Mouse (Mus musculus) retina, embryonic 14.5 days (tissue): ENCODE results near the gene Runx1.

Experiments used
- DNase-seq: peaks from one replicate; pipeline ENCODE4 v3.0.0-alpha.2; 2015; ENCODE audit warnings: low spot score

Runx1 gene

DNA sequence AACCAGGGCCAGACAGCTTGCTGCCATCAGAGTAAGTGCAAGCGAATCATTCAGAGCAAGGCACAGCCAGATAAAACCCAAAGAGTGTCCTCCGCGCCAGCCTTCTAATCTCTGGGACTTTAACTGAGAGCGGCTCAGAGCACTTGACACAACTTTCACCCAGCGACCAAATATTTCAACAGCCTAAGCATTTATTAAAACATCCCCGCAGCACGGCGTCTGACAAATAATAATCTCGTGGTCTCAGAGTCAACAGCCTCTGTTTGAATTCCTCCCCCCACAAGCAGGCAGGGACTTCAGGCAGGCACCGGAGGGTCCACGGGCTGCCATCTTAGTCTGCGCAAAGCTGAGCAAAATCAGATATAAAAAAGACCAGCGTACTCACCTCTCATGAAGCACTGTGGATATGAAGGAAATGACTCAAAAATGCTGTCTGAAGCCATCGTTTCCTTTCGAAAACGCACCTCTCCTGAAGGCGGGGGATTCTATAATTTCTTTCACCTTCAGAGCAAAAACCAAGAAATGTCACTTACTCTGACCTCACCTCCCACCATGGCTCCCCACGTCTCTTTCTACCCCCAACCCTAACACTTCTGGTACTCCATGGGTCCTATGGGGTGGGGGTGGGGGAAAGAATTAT lies 625 bp downstream of the Runx1 start:
- DNase-seq: no peak

DNA sequence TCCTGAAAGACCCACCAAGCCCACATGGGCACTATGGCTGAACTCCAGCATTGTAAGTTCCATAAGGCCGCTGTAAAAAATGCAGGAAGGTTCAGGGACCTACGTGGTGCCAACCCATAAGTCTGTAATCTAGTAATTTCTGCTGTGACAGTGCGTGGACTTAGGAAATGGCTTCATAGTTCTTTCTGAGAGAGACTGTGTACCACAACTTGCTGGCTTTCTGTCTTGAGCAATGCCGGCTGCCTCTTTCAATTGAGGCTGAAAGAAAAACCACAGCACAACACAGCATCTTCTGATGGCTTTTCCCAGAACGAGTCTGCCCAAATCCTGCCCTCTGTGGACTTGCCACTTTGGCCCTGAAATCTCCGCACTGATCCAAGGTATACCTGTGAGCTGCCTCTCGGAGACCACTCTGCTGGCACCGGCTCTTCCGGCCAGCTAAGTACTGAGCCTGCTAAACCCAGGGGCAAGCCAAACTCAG lies 1.2 kb downstream of the Runx1 start:
- DNase-seq: no peak

DNA sequence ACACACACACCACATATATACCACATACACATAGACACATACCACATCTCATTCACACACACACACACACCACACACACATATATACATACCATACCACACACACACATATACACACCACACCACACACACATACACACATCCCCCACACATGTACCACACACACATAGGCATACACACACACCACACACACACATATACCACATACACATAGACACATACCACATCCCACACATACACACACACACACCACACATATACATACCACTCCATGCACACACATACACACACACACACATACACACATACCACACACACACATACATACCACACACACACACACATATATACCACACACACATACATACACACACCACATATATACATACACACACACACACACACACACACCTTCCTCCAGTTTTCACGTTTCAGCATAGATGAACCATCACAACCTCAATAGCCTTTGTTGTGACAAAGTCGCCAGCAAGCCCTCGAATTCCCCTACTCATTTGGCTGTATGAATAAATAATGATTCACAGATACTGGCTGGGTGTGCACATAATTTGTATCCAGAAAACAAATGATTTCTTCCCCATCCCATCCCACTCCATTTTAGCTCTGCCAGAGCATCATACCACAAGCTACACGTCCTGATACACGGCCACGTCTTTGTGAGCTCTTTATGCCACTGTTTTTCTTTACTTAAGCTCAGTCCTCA lies 1.8 kb downstream of the Runx1 start:
- no peak for DNase-seq

DNA sequence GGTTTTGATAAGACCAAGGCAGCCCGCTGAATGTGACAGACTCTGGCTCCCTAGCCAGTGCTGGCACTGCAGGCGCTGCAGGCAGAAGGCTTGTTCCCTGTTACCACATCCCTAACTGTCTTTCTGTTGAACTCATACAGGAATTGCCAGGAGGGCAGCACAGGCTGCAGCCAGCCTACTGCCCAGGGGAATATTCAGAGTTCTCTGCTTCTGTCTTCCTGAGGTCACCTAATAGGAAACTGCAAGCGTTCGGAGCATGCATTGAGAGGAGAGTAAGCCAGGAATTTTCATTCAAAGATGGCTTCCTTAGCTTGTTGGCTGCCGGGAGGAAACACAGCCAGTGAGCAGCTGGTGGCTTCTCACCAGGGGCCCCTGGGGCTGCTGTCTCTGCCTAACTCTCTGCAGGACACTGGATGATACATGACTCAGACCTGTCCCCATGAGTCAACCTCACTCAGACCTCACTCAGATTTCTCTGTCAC lies 2.5 kb downstream of the Runx1 start:
- peak; percentile 33 for DNase-seq

DNA sequence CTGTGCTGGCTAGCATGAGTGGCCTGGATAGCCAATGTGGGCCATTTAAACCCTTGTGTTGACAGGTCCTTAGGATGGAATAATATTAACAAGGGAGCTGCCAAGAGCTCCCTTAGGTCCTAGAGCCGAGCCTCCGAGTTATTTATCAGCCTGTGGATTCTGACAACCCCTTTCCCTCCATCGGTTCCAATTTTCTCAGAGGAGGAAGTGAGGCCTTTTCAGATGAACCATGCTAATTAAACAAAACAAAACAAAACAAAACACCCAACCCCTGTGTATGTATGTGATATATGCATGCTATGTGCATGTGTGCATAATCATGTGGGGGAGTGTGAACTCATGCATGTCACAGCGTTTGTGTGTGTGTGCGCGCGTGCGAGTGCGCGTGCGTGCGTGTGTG lies 3.3 kb downstream of the Runx1 start:
- DNase-seq: no peak

DNA sequence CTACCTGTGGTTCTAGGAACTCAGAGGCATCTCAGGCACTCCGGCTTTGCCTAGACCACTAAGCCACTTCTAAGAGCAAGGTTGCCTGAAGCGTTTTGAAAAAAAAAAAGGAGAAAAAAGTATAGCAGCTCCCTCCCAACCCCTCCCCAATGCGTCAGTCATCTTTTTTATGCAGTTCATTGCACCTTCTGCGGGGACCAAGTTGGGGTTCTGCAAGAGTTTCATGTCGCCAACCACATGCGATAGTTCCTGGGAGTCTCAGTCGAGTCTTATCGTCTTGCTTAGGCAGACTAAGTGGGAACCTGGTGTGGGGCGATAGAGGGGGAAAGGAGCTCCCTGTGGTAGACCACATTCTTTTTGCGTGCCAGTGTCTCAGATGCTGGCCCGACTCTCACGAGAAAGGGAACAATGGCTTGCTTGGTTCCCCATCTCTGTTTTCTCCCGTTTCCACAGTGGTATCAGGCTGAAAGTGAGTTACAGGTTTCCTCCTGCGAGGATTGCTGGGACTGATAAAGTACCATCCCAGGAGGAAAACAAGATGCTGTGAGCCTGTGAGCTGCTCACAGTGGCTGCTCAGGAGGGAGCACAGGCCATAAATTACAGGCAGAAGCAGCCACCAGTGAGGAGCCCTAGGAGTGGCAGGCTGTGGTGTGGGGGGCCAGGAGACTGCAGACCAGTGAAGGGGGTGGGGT lies 3.9 kb downstream of the Runx1 start:
- DNase-seq: no peak

DNA sequence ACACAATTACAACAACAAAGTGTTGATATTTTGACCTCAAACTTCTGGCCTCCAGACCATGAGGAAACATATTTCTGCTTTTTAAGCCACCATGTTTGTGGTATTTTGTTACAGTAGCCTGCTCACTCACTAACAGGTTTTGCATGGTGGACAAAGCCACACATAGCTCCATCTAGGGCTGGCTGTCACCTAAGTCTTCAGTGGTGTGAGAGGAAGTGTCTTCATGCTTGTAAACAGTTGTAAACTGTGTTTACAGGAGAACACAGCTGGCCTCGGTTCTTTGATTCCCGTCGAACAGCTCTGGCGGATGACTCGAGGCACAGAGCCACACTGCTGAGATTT lies 4.4 kb downstream of the Runx1 start:
- DNase-seq: no peak

DNA sequence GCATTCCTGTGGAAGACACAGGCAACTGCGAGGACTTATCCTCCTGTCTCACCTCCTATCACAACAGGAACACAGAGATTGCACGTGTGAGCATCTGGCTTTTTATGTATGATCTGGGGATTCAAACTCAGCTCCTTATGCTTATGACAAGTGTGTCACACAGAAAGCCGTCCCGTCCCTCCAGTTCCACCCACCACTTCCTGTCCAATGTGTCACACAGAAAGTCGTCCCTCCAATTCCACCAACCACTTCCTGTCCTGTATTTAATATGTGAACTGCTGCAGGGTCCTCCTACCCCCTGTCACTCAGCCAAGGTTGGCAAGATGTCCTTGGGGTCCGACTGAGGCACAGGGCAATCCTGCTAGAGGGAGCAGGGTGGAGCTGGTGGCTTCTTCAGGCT lies 5.5 kb downstream of the Runx1 start:
- no peak for DNase-seq

DNA sequence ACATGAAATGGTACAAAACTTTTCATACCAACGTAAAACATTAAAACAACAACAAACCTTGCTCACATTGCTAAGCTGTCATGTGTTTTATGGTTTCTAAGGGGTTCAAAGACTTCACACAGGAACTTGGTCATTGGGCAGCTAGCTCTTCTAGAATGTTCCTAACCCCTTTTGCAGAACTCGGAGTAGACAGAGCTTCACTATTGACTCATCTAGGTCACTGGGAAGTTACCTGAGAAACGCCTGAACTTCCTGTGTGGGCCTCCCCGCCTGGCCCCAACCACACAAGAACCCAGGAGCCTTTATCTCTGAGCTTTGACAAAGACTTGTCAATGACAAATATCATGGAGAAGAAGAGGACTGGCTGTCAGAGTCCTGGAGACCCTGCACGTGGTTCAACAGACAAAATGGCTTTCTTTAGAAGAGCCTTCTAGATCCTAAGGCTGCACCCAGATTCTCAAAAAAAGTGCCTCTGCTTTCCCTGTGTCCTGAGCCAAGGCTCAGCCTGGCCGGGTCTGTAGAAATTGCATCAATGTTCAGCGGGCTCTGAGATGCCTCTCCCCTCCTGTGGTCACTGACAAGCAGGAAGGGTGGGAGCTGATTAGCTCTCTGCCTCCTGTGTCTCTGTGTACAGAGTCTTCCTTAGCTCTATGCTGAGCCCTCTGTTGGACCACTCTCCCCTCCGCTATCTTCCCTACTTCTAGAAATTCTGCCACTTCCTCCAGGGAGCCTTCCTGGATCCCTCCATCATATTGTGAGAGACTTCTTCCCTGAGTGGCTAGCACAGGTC lies 7.3 kb downstream of the Runx1 start:
- no peak for DNase-seq

DNA sequence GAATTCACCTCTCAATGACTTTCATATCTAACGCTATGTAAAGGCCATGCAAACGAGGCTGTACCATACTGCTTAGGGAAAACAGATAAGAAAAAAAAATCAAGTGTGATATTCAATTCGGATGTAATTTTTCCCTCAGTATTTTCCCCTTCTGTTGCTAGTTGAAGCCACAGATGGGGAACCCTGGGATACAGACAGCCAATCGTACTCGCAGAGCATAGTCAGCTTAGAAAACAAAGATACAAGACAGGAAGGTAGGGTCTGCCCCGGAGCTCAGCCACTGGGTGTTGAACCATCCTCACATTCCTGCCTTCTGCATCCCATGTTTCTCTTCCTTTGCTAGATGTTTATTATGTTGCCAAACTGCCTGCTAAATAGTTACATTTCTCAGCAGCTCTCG lies 9.9 kb downstream of the Runx1 start:
- DNase-seq: no peak

DNA sequence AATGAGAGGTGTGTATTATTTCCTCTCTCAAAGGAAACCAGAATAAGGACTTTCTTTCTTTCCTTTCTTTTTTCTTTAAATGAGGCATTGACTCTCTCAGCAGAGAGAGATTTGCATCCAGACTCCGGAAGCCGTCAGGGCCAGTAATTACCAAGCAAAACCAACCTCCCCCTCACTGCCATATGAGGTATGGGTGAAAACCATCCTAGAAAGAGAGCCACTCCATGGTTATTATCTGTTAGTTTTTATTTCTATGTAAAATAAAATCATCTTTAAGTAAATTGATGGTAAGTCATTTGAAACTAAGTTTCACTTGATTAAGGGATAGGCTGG lies 10.8 kb downstream of the Runx1 start:
- DNase-seq: no peak

DNA sequence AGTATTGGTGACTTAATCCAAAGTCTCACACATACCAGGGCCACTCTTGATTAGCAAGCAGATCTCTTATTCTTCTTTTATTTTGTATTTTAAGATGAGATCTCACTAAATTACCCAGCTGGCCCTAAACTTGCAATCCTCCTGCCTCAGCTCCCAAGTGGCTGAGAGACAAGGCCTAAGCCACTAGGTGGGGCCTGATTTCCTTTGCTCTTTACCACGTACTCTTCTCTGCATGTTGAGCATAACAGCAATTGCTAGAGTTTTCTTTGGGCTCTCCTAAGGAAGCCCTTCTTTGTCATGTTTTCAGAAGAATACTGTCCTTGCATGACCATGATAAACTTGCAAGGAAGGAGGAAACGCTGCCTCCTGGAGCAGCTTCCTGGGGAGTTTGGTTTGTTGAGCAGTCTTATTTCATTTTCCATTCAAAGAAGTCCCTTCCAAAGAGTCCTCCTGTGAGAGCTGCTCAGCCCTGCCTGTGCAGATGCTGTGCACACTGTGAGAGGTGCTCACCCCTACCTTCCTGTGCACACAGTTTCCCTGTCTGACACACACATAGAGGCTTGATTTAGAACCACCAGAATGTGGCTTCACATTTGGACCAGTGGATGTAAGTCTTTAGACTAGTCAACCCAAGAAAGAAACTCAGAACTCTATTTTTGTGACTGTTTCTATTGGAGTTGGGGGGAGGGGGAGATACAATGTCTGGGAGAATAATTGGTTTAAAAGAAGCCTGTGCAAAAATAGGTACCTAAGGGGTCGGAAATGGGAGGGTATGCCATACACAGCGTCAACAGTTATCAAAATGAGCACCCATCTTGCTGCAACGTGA lies 11.4 kb downstream of the Runx1 start:
- no peak for DNase-seq

DNA sequence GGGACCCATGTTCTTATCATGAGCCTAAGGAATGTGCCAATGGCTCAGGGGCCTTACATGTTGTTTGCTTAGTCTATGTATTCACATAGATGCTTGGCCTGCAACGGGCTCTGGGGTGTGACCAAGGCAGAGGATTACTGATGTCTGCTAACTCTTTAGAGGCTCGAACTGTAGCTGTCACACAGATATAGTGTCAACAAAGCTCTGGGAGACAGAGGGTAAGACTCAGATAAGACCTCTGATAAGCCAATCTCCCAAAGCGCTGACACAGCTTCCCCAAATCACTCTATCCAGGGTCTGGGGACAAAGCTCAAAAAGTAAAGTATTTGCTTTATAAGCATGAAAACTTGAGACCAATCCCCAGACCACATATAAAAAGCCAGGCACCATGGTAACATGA lies 13.5 kb downstream of the Runx1 start:
- DNase-seq: no peak

DNA sequence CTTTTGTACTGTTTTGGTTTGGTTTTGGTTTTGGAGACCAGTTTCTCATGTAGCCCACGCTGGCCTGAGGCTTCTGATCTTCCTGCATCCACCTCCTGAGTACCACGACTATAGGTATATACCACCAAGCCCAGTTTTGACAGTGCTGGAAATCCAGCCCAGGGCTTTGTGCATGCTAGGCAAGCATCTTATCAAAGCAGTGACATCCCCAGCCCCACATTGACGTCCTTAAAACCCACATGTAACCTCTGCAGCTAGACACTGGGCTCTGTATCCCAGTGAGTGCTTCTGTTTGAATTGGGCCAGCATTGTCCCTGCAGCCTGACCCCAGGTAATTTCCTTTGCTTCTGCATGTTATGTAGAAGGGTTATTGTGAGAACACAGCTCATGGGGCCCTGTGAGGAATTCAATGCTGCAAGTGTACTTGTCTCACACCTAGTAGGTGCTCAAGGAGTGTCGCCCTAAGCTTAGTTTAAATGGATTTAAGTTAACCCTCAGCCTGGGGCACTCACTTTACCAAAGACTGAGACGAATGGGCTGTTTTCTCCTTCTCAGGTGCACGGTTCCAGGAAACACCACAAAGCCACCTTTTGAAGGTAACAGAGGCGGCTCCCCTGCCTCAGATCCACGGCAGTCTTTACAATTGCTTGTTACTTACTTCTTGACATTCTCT lies 15.2 kb downstream of the Runx1 start:
- DNase-seq: no peak

DNA sequence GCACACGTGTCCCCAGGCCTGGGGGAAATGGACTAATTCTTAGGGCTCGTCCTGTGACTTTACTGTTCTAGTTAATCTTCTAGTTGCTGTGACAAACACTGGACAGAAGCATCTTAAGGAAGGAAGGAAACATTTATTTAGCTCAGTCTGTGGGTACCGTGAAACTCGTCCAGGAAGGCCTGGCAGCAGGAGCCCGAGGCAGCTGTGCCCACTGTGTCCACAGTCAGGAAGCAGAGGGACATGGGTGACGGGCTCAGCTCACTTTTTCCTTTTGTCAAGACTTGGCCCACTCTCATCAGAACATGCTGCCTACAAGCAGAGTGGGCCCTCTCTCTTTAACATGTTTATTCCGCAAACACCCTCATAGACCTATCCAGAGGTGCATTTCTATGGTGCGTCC lies 18.2 kb downstream of the Runx1 start:
- DNase-seq: no peak

DNA sequence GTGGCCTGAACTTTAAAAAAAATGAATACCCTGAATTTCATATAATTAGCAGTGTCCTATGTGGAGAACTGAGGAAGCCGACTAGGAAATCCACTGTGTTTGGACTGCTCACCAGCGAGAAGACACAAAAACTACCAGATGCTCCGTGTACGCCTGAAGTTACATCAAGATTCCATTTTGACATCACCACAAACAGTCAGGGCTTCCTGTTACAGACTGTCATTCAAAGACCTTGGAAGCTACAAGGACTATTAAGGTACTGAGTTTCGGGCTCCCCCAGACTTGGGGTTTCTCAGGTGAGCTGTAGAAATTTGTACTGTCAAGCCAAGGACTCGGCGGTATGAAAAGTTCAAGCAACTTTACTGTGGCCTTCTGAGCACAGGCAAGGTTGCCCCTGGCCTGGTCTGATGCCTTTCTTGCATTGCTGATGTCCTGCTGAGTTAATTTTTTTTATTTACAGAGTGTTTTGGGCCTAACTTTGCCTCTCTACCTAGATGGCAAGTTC lies 22.8 kb downstream of the Runx1 start:
- DNase-seq: no peak

DNA sequence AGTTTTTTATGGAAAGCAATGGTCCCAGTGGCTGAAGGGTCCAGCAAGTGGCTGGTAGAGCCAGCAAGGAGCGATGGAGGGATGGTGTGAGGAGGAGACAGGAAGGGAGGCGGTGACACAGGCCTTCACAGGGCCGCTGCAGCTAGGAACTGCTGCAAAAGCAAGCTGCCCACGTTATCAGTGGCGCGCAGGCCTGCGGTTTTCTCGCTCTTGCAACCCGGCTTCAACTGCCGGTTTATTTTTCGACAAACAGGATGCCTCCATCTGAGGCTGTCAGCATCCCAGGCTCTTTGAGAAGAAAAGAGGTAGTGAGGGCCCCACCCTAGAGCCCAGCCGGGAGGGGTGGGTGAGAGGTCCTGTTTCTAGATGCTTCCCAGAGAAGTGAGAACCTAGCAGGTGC lies 24.4 kb downstream of the Runx1 start:
- DNase-seq: no peak

DNA sequence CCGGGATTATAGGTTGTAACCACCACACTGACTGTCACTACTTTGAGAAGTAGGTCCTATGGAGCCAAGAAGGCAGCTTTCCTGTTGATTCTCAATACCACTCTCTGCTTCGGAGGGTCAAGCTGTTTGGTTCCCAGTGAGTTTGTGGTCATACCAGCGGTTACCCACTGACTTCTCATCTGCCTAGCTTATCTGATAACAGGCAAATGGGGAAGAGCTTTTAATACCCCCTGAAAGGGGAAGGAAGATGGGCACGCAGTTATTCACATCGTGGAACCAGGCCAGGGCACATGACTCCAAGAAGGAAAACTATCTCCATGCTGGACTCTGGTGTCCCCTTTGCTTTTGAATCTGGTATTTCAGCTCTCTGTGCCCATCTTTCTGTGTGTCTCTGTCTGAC lies 25.1 kb downstream of the Runx1 start:
- DNase-seq: no peak

DNA sequence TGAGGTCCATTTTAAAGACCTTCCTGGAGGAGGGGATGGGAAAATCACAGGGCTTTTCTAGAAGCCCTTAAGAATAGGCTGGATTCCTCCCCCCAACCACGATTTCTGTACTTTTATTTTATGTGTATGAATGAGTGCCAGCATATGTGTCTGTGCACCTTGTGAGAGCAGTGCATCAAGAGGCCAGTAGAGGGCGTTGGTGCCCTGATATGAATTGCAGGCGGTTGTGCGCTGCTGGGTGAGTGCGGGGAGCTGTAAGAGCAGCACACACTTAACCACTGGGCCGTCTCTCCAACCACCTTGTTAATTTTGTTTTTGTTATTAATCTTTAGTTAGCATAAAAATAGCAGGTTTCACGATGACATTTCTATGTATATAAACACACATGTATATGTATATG lies 26.0 kb downstream of the Runx1 start:
- no peak for DNase-seq

DNA sequence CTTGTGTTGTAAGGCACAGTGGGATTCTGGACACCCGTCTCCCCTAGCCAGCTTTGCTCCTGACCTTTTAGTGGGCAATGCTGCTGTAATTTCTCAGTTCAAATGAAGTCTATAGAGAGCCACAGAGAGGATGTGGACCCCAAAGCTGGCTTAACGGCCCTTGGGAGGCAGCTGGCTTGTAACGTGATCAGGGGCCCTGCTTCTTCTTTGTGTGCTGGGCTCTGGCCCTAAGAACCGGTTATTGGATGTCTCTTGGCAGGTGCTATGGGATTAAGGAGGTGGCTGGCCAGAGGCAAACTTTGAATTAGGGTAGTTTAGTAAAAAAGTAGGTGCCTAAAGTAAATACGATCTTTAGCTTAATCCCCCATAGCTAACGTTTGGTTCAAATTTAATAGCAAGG lies 31.8 kb downstream of the Runx1 start:
- no peak for DNase-seq

DNA sequence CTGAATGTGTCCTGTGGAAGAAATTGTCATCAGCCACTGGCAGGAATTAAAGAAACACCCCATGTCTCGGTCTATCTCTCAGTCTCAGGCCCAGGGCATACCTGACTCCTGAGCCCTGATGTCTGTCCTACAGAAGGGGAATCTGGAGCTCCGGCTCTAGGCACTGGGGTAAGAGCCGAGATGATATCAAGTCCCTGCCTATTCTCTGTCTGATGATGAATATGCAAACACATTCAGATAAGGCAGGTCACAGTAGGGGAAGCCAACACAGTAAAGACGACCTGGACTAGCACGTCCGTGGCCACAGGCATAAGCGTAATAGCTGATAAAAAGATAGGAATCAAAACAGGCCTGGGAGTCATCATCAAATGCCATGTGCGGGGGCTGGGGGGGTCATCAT lies 32.2 kb downstream of the Runx1 start:
- DNase-seq: no peak
